Mouse (Mus musculus): ENCODE results near the gene Prorsd1.

The Prorsd1 gene

DNA sequence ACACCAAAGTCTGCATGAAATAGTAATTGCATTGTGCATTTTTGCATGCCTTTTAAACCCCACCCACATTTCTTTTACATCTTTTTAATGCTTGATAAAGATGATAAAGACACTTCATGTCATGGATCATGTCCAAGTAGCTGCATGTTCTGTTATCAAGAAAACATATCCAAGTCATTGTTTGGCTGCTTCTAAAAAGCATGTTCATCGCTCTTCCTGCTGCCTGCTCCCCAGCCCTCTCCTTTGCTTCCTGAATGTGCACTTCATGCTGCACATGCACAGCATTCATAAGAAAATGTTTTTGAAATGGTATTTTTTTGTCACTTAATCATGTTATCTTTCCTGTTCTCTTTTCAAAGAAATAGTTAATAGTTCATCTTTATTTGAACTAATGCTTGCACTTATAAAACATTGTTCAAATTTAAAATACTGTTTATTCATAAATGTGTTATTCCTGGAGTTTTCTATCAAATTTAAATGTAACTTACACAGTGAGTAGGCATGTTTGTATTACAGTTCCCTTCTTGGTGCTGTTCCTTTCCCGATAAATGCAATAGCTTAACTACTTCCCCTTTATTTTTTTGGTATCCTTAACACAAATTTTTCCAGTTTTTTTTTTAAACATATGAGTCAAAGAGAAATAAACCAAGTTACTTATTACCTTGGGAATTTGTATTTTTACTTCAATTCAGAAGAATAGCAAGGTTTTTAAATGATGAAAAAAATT is 9.8 kb downstream of the Prorsd1 start:
- in situ Hi-C loops (cut with MboI, MseI), result loop anchor here (25.0 kb wide), 1 partner anchor 1257 kb away; the partner anchor contains the start of gene Psme4

DNA sequence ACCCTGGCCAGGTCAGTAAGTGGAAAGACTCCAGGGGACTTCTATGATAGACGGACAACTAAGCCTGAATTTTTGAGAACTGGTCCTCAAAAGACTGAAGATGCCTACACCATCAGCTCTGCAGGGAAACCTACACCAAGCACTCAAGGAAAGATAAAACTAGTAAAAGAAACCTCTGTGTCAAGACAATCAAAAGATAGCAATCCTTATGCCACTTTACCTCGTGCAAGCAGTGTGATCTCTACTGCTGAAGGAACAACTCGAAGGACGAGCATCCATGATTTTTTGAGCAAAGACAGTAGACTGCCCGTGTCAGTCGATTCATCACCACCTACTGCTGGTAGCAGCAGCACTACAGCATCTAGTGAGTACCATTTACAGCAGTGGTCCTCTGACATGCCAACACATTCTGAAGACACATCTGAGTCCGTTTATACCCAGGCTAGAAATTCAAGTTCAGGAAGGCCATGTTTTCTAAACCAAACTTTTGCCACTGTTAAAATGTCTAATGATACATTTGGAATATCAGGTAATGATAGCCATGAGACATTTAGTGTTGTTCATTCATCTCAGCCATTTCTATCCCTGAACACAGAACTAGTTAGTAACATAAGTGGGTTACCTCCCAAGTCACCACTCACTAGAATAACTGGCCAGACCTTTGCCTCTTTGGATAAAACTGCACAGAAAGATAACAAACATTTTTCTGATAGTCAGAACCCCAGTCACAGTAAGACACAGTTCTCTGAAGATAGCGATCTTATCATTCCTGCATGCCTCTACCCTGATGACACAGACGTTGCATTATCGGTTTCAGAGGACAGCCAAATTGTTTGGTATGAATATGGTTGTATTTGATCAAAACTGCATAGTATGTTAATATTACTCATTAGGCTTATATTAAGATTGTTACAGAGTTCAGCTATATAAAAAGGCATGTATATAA is 10.6 kb downstream of the Prorsd1 start:
- in situ Hi-C loops (cut with MboI, MseI), result loop anchor here (25.0 kb wide), 1 partner anchor 1258 kb away; the partner anchor contains the start of gene Psme4

DNA sequence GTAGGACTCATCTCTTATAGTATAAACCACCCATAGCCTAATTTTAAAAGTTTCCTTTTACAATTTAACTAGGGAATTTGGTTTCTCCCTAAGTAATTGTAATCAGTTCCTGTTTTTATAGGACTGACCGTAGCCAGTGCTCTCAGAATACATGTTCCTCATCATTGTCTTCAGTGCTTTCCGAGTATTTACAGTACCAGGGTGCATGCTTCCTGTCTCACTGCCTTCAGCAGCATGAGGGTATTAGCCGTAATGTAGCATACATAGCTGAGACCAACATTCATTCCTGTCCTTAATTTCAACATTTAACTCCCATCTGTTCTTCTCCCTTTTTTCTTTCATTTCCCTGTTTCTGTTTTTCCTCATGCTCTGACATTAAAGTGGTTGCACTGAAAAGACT is 17.9 kb downstream of the Prorsd1 start:
- in situ Hi-C loops (cut with MboI, MseI), result no loop called here

DNA sequence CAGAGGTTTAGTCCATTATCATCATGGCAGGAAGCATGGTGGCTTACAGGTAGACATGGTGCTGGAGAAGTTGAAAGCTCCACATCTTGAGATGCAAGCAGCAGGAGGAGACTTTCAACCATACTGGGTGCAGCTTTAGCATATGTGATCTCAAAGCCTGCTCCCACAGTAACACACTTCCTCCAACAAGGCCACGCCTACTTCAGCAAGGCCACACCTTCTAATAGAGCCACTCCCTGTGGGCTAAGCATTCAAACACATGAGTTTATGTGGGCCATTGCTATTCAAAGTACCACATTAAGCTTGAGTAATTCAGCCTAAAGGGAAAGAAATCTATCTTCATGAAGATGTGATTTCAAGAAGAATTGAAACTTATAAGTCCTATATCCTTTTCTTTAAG is 21.7 kb downstream of the Prorsd1 start:
- in situ Hi-C loops (cut with MboI, MseI), result no loop called here

DNA sequence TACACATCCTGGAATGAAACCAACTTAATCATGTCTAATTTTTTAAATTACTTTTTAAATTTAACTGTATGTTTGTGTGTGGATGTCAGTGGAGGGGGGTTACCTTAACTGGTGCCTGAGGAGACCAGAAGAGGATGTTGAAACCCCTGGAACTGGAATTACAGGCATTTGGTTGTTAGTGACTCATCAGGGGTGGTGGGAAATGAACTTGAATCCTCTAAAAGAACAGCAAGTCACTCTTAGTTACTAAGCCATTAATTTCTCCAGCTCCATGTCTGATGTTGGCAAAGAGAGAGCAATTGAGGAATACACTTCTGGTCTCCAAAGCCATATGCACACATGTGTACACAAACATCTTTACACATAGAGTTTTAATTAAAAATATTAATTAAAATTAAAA is 40.2 kb downstream of the Prorsd1 start:
- in situ Hi-C loops (cut with MboI, MseI), result no loop called here

All from T-helper 2 cell (primary cell).